Mouse (Mus musculus): ENCODE data around the gene Plxnb2. TPM values are rescaled to one million over a fixed set of nuclear protein-coding genes. Genes with fewer than 3 reads are reported as not detected.

Plxnb2 gene
- total RNA-seq, 2 experiments from 2014 or later, result 43.4 to 44.9 TPM

- intact Hi-C loops (cut with DNase I), result no loop called here
- DNase-seq (ENCODE audit: low spot score in 2 of 2), result peak in 1 of 2 experiments; percentile 44
These were observed 43.1 kb downstream of the Plxnb2 start for GRCm38 (mm10) chr15:89137378-89138045.

- no peak for DNase-seq (ENCODE audit: low spot score in 2 of 2)
- intact Hi-C loops (cut with DNase I), result no loop called here
These were observed 44.0 kb downstream of the Plxnb2 start for GRCm38 (mm10) chr15:89136461-89137155.

GRCm38 (mm10) chr15:89131316-89131715 is 49.3 kb downstream of the Plxnb2 start:
- DNase-seq (ENCODE audit: low spot score in 2 of 2), result no peak
- intact Hi-C loops (cut with DNase I), result no loop called here

- DNase-seq (ENCODE audit: low spot score in 2 of 2), result no peak
- intact Hi-C loops (cut with DNase I), result no loop called here
These were observed 50.3 kb downstream of the Plxnb2 start for GRCm38 (mm10) chr15:89130245-89130644.

- intact Hi-C loops (cut with DNase I), result no loop called here
- peak; percentile 84 to 85 for DNase-seq (ENCODE audit: low spot score in 2 of 2)
These were observed 51.9 kb downstream of the Plxnb2 start, which contains the start of gene Hdac10 for GRCm38 (mm10) chr15:89128382-89129350. Gene Hdac10 (minus strand): TSS chr15:89128700.

- no peak for DNase-seq (ENCODE audit: low spot score in 2 of 2)
- intact Hi-C loops (cut with DNase I), result no loop called here
These were observed 53.1 kb downstream of the Plxnb2 start for GRCm38 (mm10) chr15:89127364-89127940.

GRCm38 (mm10) chr15:89126622-89127021 is 54.0 kb downstream of the Plxnb2 start:
- intact Hi-C loops (cut with DNase I), result no loop called here

GRCm38 (mm10) chr15:89125351-89125750 is 55.2 kb downstream of the Plxnb2 start:
- intact Hi-C loops (cut with DNase I), result no loop called here
- no peak for DNase-seq (ENCODE audit: low spot score in 2 of 2)

More at GRCm38 (mm10) chr15:89126622-89127021, 54.0 kb downstream of the Plxnb2 start:
- DNase-seq (ENCODE audit: low spot score in 2 of 2), result no peak

- intact Hi-C loops (cut with DNase I), result loop anchor here (5.0 kb wide), 1 partner anchor 233 kb away; the partner anchor contains the start of genes Lmf2 and Ncaph2
- no peak for DNase-seq (ENCODE audit: low spot score in 2 of 2)
These were observed 56.3 kb downstream of the Plxnb2 start for GRCm38 (mm10) chr15:89124312-89124711.

- intact Hi-C loops (cut with DNase I), result loop anchor here (2.0 to 5.0 kb wide), 2 partner anchors 87 to 234 kb away; partner anchors contain the start of genes Lmf2, Ncaph2 and Ppp6r2
- peak in 1 of 2 experiments; percentile 76 for DNase-seq (ENCODE audit: low spot score in 2 of 2)
These were observed 57.0 kb downstream of the Plxnb2 start for GRCm38 (mm10) chr15:89123595-89123994.

- DNase-seq (ENCODE audit: low spot score in 2 of 2), result peak; percentile 97 to 98
- intact Hi-C loops (cut with DNase I), result loop anchor here (2.0 to 5.0 kb wide), 2 partner anchors 88 to 234 kb away; partner anchors contain the start of genes Lmf2, Ncaph2 and Ppp6r2
These were observed 57.8 kb downstream of the Plxnb2 start, which contains the start of gene Tubgcp6 for GRCm38 (mm10) chr15:89122649-89123366. Gene Tubgcp6 (minus strand): TSS chr15:89123112.

GRCm38 (mm10) chr15:89118007-89118406 is 62.6 kb downstream of the Plxnb2 start:
- DNase-seq (ENCODE audit: low spot score in 2 of 2), result no peak
- intact Hi-C loops (cut with DNase I), result no loop called here

GRCm38 (mm10) chr15:89110147-89110546 is 70.4 kb downstream of the Plxnb2 start:
- intact Hi-C loops (cut with DNase I), result no loop called here

GRCm38 (mm10) chr15:89106976-89107375 is 73.6 kb downstream of the Plxnb2 start:
- no peak for DNase-seq (ENCODE audit: low spot score in 2 of 2)

More at GRCm38 (mm10) chr15:89110147-89110546, 70.4 kb downstream of the Plxnb2 start:
- peak in 1 of 2 experiments; percentile 26 for DNase-seq (ENCODE audit: low spot score in 2 of 2)

GRCm38 (mm10) chr15:89106073-89106472 is 74.5 kb downstream of the Plxnb2 start:
- intact Hi-C loops (cut with DNase I), result no loop called here
- DNase-seq (ENCODE audit: low spot score in 2 of 2), result peak in 1 of 2 experiments; percentile 79

More at GRCm38 (mm10) chr15:89106976-89107375, 73.6 kb downstream of the Plxnb2 start:
- intact Hi-C loops (cut with DNase I), result no loop called here

All from left cerebral cortex, postnatal 25 days (tissue).